Mouse (Mus musculus): ENCODE measurements around the gene Pigt.
A peak's percentile ranks its signal among the peaks of the same experiment; 100 is the strongest.

The Pigt gene

GRCm38 (mm10) chr2:164486258-164487114, 10.8 kb upstream of the Pigt start:
- DNase-seq (ENCODE audit: low read depth, low spot score) = no peak

- no peak for DNase-seq (ENCODE audit: low read depth, low spot score)
Observed at GRCm38 (mm10) chr2:164487115-164487527, 10.2 kb upstream of the Pigt start.

GRCm38 (mm10) chr2:164487812-164488211, 9.5 kb upstream of the Pigt start:
- DNase-seq (ENCODE audit: low read depth, low spot score) = no peak

GRCm38 (mm10) chr2:164494126-164494525, 3.2 kb upstream of the Pigt start:
- DNase-seq (ENCODE audit: low read depth, low spot score) = no peak

- DNase-seq (ENCODE audit: low read depth, low spot score) = no peak
Observed at GRCm38 (mm10) chr2:164496331-164496730, 989 bp upstream of the Pigt start.

GRCm38 (mm10) chr2:164497691-164498268, 460 bp downstream of the Pigt start:
- peak; percentile 11 for DNase-seq (ENCODE audit: low read depth, low spot score)

GRCm38 (mm10) chr2:164499317-164499716, 2.0 kb downstream of the Pigt start:
- DNase-seq (ENCODE audit: low read depth, low spot score) = no peak

- DNase-seq (ENCODE audit: low read depth, low spot score) = no peak
Observed at GRCm38 (mm10) chr2:164500511-164500910, 3.2 kb downstream of the Pigt start.

GRCm38 (mm10) chr2:164504919-164505318, 7.6 kb downstream of the Pigt start:
- no peak for DNase-seq (ENCODE audit: low read depth, low spot score)

GRCm38 (mm10) chr2:164505619-164506347, 8.5 kb downstream of the Pigt start:
- no peak for DNase-seq (ENCODE audit: low read depth, low spot score)

- DNase-seq (ENCODE audit: low read depth, low spot score) = no peak
Observed at GRCm38 (mm10) chr2:164507811-164508210, 10.5 kb downstream of the Pigt start.

- DNase-seq (ENCODE audit: low read depth, low spot score) = no peak
Observed at GRCm38 (mm10) chr2:164510621-164511190, 13.4 kb downstream of the Pigt start.

GRCm38 (mm10) chr2:164512121-164512909, 15.0 kb downstream of the Pigt start:
- DNase-seq (ENCODE audit: low read depth, low spot score) = no peak

- no peak for DNase-seq (ENCODE audit: low read depth, low spot score)
Observed at GRCm38 (mm10) chr2:164513389-164513788, 16.1 kb downstream of the Pigt start.

GRCm38 (mm10) chr2:164514916-164515315, 17.6 kb downstream of the Pigt start:
- no peak for DNase-seq (ENCODE audit: low read depth, low spot score)

- DNase-seq (ENCODE audit: low read depth, low spot score) = no peak
Observed at GRCm38 (mm10) chr2:164515897-164516296, 18.6 kb downstream of the Pigt start.

GRCm38 (mm10) chr2:164516592-164516991, 19.3 kb downstream of the Pigt start:
- no peak for DNase-seq (ENCODE audit: low read depth, low spot score)

GRCm38 (mm10) chr2:164517485-164518221, 20.3 kb downstream of the Pigt start:
- DNase-seq (ENCODE audit: low read depth, low spot score) = peak; percentile 21

- no peak for DNase-seq (ENCODE audit: low read depth, low spot score)
Observed at GRCm38 (mm10) chr2:164518266-164519170, 21.2 kb downstream of the Pigt start.

- DNase-seq (ENCODE audit: low read depth, low spot score) = no peak
Observed at GRCm38 (mm10) chr2:164519171-164519526, 21.8 kb downstream of the Pigt start.

Data from c-Kit-negative CD71-positive TER-119-positive erythroid progenitor cells, embryonic 14.5 days (primary cell).